Mouse (Mus musculus) ES-E14 (cell line): Measurements from ENCODE around the gene Il4i1.

Experiments used
- CHD2 ChIP-seq: IDR thresholded peaks from 2 replicates; pipeline ENCODE4 v1.6.1; 2014; ENCODE audit warnings: mild to moderate bottlenecking, low read depth, low read length, inconsistent platforms
- HCFC1 ChIP-seq: IDR thresholded peaks from 2 replicates; pipeline ENCODE4 v1.6.1; 2012; ENCODE audit warnings: low read length, inconsistent platforms, borderline replicate concordance; ENCODE audit not compliant: insufficient read depth
- ZC3H11A ChIP-seq: IDR thresholded peaks from 2 replicates; pipeline ENCODE4 v1.6.1; 2012; ENCODE audit warnings: low read depth, mild to moderate bottlenecking, inconsistent platforms, low read length, borderline replicate concordance
- ZNF384 ChIP-seq: IDR thresholded peaks from 2 replicates; pipeline ENCODE4 v1.6.1; 2012; ENCODE audit warnings: low read depth, low read length, inconsistent platforms

DNA sequence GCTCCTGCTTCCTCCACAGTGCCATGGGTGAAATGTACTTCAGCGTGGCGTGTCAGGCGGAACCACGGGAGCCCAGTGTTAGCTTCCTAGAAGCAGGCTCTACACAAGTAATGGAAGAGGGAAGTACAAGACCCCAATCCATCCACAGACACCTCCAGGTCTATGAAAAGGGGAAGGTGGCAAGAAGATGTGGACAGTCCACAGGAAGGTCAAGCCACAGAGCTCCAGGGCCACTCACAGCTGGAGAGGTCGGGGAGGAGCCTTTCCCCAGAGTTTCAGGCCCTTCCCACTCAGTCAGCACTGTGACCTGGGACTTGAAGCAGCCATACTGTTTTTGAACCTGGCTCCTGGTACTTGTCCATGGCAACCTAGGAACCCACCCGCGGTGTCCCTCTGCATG is 70.8 kb downstream of the Il4i1 start:
- TF ChIP-seq CHD2 = no peak
- TF ChIP-seq ZNF384 = no peak
- TF ChIP-seq HCFC1 = no peak
- no peak for TF ChIP-seq ZC3H11A
